Mouse (Mus musculus) bone marrow, adult 2 months (tissue): ENCODE measurements around the gene Tead2. TPM values are rescaled to one million over a fixed set of nuclear protein-coding genes. Genes with fewer than 3 reads are reported as not detected.

ENCODE experiments used
- H3K27ac ChIP-seq: fragments of 200-500 bp; 2 replicates; pipeline ENCODE4 v1.5.1; 2012; ENCODE audit warnings: low read depth, mild to moderate bottlenecking, control low read depth, inconsistent platforms, low read length; ENCODE audit not compliant: control insufficient read depth, poor library complexity, insufficient read depth
- H3K4me1 ChIP-seq: fragments of 200-500 bp; 2 replicates; pipeline ENCODE4 v1.6.1; 2011; ENCODE audit warnings: low read length; ENCODE audit not compliant: control insufficient read depth, insufficient read depth
- H3K4me3 ChIP-seq: fragments of 200-500 bp; replicated peaks from 2 replicates; pipeline ENCODE3; 2011; ENCODE audit warnings: mild to moderate bottlenecking, low read depth, low read length, control low read depth; ENCODE audit not compliant: control insufficient read depth
- CTCF ChIP-seq: fragments of 200-500 bp; IDR thresholded peaks from 2 replicates; pipeline ENCODE4 v1.5.1; 2011; ENCODE audit warnings: low read length, control low read depth; ENCODE audit not compliant: control insufficient read depth, insufficient read depth
- POLR2A ChIP-seq: fragments of 200-500 bp; IDR thresholded peaks from 2 replicates; pipeline ENCODE4 v1.6.1; 2011; ENCODE audit warnings: low read depth, mild to moderate bottlenecking, control low read depth, low read length, borderline replicate concordance; ENCODE audit not compliant: control insufficient read depth
- whole genome bisulfite sequencing: fragments of 180-500 bp; shearing (Covaris S2); methylation state at CpG from one replicate; pipeline ENCODE4 v1.1.7; 2018; 5-methylcytosine and 5-hydroxymethylcytosine counted together
- polyA plus RNA-seq: library from polyadenylated mRNA; stranded (reverse); fragments of >200 nt; gene quantifications from 2 replicates; pipeline ENCODE4 v1.2.4, GENCODE M21; 2011; ENCODE audit warnings: low replicate concordance; ENCODE audit not compliant: missing spikeins, insufficient read depth, insufficient read length

Tead2 gene
- polyA plus RNA-seq, 1 experiment, result 10.9 TPM

GRCm38 (mm10) chr7:45208260-45208659 lies 7.3 kb upstream of the Tead2 start:
- WGBS, result 85% methylated on average over 6 of the region's 6 CpGs
- no peak for TF ChIP-seq CTCF
- no peak for TF ChIP-seq POLR2A
- Histone ChIP-seq H3K27ac (no peak overlapping the region), H3K4me1 (peaks cover 5% of the 10 kb centered on the region), H3K4me3 (no peak overlapping the region)

- TF ChIP-seq POLR2A, result no peak
- no peak for TF ChIP-seq CTCF
- 3% methylated on average over 10 of the region's 10 CpGs for WGBS
- peaks cover 5% of the 10 kb centered on the region for H3K4me1 ChIP-seq
- no peak overlapping the region for H3K27ac ChIP-seq
- H3K4me3 ChIP-seq, result no peak overlapping the region
Observed at GRCm38 (mm10) chr7:45211070-45211469, 4.5 kb upstream of the Tead2 start.

- Histone ChIP-seq H3K4me1 (peaks cover 5% of the 10 kb centered on the region), H3K4me3 (peak within 1 kb of the TSS; percentile 18)
- WGBS, result 3% methylated on average over 17 of the region's 17 CpGs
Observed at GRCm38 (mm10) chr7:45211851-45212251, 3.7 kb upstream of the Tead2 start, which contains the start of gene Dkkl1. TSS of gene Dkkl1 (minus strand) at chr7:45212147.

GRCm38 (mm10) chr7:45212356-45212755 lies 3.2 kb upstream of the Tead2 start:
- no peak overlapping the region for H3K4me3 ChIP-seq
- no peak for TF ChIP-seq POLR2A
- TF ChIP-seq CTCF, result no peak

More at GRCm38 (mm10) chr7:45211851-45212251, 3.7 kb upstream of the Tead2 start, which contains the start of gene Dkkl1:
- no peak within 1 kb of the TSS for H3K27ac ChIP-seq
- no peak for TF ChIP-seq POLR2A
- no peak for TF ChIP-seq CTCF

GRCm38 (mm10) chr7:45213708-45214107 lies 1.8 kb upstream of the Tead2 start:
- no peak for TF ChIP-seq CTCF
- TF ChIP-seq POLR2A, result no peak
- peaks cover 5% of the 10 kb centered on the region for H3K4me1 ChIP-seq
- WGBS, result 92% methylated on average over 5 of the region's 5 CpGs
- no peak overlapping the region for H3K27ac ChIP-seq
- no peak overlapping the region for H3K4me3 ChIP-seq

More at GRCm38 (mm10) chr7:45212356-45212755, 3.2 kb upstream of the Tead2 start:
- 81% methylated on average over 7 of the region's 7 CpGs for WGBS
- H3K4me1 ChIP-seq, result peaks cover 5% of the 10 kb centered on the region
- H3K27ac ChIP-seq, result no peak overlapping the region

GRCm38 (mm10) chr7:45216442-45217183 lies 1.1 kb downstream of the Tead2 start:
- H3K4me3 ChIP-seq, result no peak overlapping the region
- 6% methylated on average over 13 of the region's 13 CpGs for WGBS
- no peak overlapping the region for H3K27ac ChIP-seq
- H3K4me1 ChIP-seq, result peaks cover 5% of the 10 kb centered on the region; the same call in 1 of the 2 replicates
- TF ChIP-seq POLR2A (no peak), CTCF (no peak)

- Histone ChIP-seq H3K4me3 (no peak overlapping the region), H3K4me1 (0 out of 2 replicates have a peak, but pooled peaks cover 1% of the 10 kb centered on the region), H3K27ac (no peak overlapping the region)
- WGBS, result 34% methylated on average over 2 of the region's 2 CpGs
- TF ChIP-seq POLR2A (no peak), CTCF (no peak)
Observed at GRCm38 (mm10) chr7:45221680-45222079, 6.1 kb downstream of the Tead2 start.

- TF ChIP-seq POLR2A (no peak), CTCF (no peak)
- no peak overlapping the region for H3K4me3 ChIP-seq
Observed at GRCm38 (mm10) chr7:45224826-45225225, 9.3 kb downstream of the Tead2 start.

GRCm38 (mm10) chr7:45226421-45226820 lies 10.9 kb downstream of the Tead2 start:
- H3K4me3 ChIP-seq, result no peak overlapping the region
- H3K4me1 ChIP-seq, result no peaks in the 10 kb centered on the region; the same call in 1 of the 2 replicates
- 90% methylated on average over 5 of the region's 5 CpGs for WGBS
- H3K27ac ChIP-seq, result no peak overlapping the region
- TF ChIP-seq CTCF (no peak), POLR2A (no peak)

More at GRCm38 (mm10) chr7:45224826-45225225, 9.3 kb downstream of the Tead2 start:
- no peaks in the 10 kb centered on the region for H3K4me1 ChIP-seq
- H3K27ac ChIP-seq, result no peak overlapping the region
- WGBS, result 89% methylated on average over 7 of the region's 7 CpGs
